Mouse (Mus musculus) forebrain, embryonic 11.5 days (tissue): ENCODE measurements around the gene Gclc. TPM values are rescaled to one million over a fixed set of nuclear protein-coding genes. Genes with fewer than 3 reads are reported as not detected.

ENCODE experiments used
- ATAC-seq: fragments of 200-750 bp; cut with Nextera tagmentation; replicated peaks from 2 replicates; pipeline ENCODE4 v1.8.0; 2017; ENCODE audit warnings: moderate TSS enrichment; ENCODE audit not compliant: low FRiP score
- DNase-seq: peaks from one replicate; pipeline ENCODE4 v3.0.0-alpha.2; 2017; ENCODE audit warnings: low spot score
- H3K27ac ChIP-seq: fragments of 300-500 bp; sonication (generic); 2 replicates; pipeline ENCODE4 v1.5.1; 2014; ENCODE audit warnings: low read depth, low read length
- H3K27me3 ChIP-seq: fragments of 300-500 bp; sonication (generic); 2 replicates; pipeline ENCODE4 v1.6.1; 2014; ENCODE audit warnings: mild to moderate bottlenecking, low read length, mixed read lengths; ENCODE audit not compliant: control insufficient read depth, insufficient read depth
- H3K36me3 ChIP-seq: fragments of 300-500 bp; sonication (generic); 2 replicates; pipeline ENCODE4 v1.6.1; 2014; ENCODE audit warnings: mild to moderate bottlenecking, low read length, moderate library complexity, mixed read lengths; ENCODE audit not compliant: control insufficient read depth, insufficient read depth
- H3K4me1 ChIP-seq: fragments of 300-500 bp; sonication (generic); replicated peaks from 2 replicates; pipeline ENCODE4 v1.6.1; 2014; ENCODE audit warnings: low read length, mixed read lengths; ENCODE audit not compliant: control insufficient read depth, insufficient read depth
- H3K4me2 ChIP-seq: fragments of 300-500 bp; sonication (generic); 2 replicates; pipeline ENCODE4 v1.6.1; 2014; ENCODE audit warnings: low read depth, mild to moderate bottlenecking, low read length, moderate library complexity, mixed read lengths; ENCODE audit not compliant: severe bottlenecking
- H3K4me3 ChIP-seq: fragments of 300-500 bp; sonication (generic); 2 replicates; pipeline ENCODE4 v1.5.1; 2014; ENCODE audit warnings: low read depth, low read length
- H3K9ac ChIP-seq: fragments of 300-500 bp; sonication (generic); 2 replicates; pipeline ENCODE4 v1.6.1; 2014; ENCODE audit warnings: low read length
- H3K9me3 ChIP-seq: fragments of 300-500 bp; sonication (generic); 2 replicates; pipeline ENCODE4 v1.6.1; 2016; ENCODE audit warnings: low read length, mixed read lengths; ENCODE audit not compliant: control insufficient read depth
- WGBS: fragments of 180-500 bp; shearing (Covaris S2); extraction: QIAGEN DNeasy Blood & Tissue Kit; methylation state at CpG from one replicate; pipeline ENCODE4 v1.1.7; 2014; 5-methylcytosine and 5-hydroxymethylcytosine counted together
- polyA plus RNA-seq: library from polyadenylated mRNA; unstranded; fragments of >200 nt; fragmentation: Nextera tagmentation; extraction: Ambion mirVana; gene quantifications from 2 replicates; pipeline ENCODE4 v1.2.1, GENCODE M21; 2014

The Gclc gene
- polyA plus RNA-seq, 1 experiment from 2014 or later = 23.6 TPM

- no peak overlapping the region for H3K9ac ChIP-seq
- no peak overlapping the region for H3K4me2 ChIP-seq
- no peaks in the 10 kb centered on the region for H3K9me3 ChIP-seq
- 92% methylated on average over 6 of the region's 6 CpGs for WGBS
- no peak overlapping the region for H3K27ac ChIP-seq
- H3K27me3 ChIP-seq = no peaks in the 10 kb centered on the region
- no peaks in the 10 kb centered on the region; the same call in 1 of the 2 replicates for H3K4me1 ChIP-seq
- DNase-seq (no peak), ATAC-seq (no peak)
- H3K36me3 ChIP-seq = no peaks in the 10 kb centered on the region
- no peak overlapping the region for H3K4me3 ChIP-seq
Measured at GRCm38 (mm10) chr9:77808481-77808880, 54.1 kb downstream of the Gclc start.

DNA sequence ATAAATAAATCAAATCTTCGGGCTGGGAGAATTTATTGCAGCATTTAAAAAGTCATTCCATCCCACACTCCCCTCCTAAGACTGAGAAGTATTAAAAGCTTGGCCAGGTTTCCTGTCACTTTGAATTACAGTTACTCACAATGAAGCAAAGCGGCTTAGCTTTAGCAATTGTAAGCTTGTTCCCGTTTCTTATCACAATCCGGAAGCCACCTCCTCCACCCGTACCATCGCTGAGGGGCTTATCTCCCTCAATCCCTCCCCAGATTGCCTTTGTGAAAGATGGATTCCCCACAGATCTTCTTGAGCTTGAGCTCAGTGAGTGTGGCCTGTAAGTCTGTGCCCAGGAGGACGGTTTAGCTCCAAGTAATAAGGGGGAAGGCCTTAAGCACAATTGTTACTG, 64.5 kb downstream of the Gclc start:
- Histone ChIP-seq H3K4me1 (no peaks in the 10 kb centered on the region), H3K36me3 (no peaks in the 10 kb centered on the region), H3K4me3 (no peak overlapping the region), H3K9ac (no peak overlapping the region), H3K27me3 (no peaks in the 10 kb centered on the region), H3K9me3 (no peaks in the 10 kb centered on the region), H3K4me2 (no peak overlapping the region), H3K27ac (no peak overlapping the region)
- ATAC-seq (no peak), DNase-seq (no peak)
- 78% methylated on average over 7 of the region's 7 CpGs for WGBS

DNA sequence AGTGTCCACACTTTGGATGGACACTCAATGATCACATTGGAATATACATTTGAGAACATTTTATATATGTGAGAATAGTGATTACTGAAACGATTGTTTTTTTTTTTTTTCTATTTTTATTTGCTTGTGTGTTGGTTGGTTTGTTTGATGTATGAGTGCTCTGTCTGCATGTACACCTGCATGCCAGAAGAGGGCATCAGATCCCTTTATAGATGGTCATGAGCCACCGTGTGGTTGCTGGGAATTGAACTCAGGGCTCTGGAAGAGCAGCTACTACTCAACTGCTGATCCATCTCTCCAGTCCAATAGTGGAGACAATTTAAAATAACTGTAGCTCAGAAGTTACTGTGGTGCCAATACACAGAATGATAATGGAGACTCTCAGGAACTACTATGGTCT, 65.0 kb downstream of the Gclc start:
- no peaks in the 10 kb centered on the region for H3K36me3 ChIP-seq
- no peak overlapping the region for H3K4me3 ChIP-seq
- H3K4me2 ChIP-seq = no peak overlapping the region
- no peak overlapping the region for H3K27ac ChIP-seq
- 76% methylated on average over 2 of the region's 2 CpGs for WGBS
- H3K4me1 ChIP-seq = no peaks in the 10 kb centered on the region
- ATAC-seq (no peak), DNase-seq (no peak)
- H3K9ac ChIP-seq = no peak overlapping the region
- no peaks in the 10 kb centered on the region for H3K27me3 ChIP-seq
- H3K9me3 ChIP-seq = no peaks in the 10 kb centered on the region

DNA sequence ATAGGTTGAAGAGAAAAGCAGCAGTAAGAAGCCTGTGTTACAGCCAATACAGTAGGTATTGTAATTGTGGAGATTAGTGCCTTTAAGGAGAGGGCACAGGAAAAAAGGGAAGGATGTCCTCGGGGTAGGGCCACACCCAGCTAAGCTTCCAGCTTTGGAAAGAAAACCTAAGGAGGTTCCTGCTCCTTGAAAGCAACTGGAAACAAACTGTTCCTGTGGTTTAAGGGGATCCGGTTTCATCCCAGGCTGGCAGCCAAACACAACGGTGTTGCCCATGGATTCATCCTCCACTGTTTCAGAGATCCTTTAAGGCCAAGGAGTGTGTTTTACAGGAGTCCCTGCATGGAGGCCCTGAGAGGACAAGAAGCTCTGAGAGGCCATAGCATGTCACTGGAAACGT, 66.5 kb downstream of the Gclc start:
- Histone ChIP-seq H3K9me3 (no peaks in the 10 kb centered on the region), H3K4me3 (no peak overlapping the region), H3K9ac (no peak overlapping the region), H3K27me3 (no peaks in the 10 kb centered on the region), H3K36me3 (no peaks in the 10 kb centered on the region), H3K27ac (no peak overlapping the region), H3K4me1 (no peaks in the 10 kb centered on the region), H3K4me2 (no peak overlapping the region)
- DNase-seq (no peak), ATAC-seq (no peak)
- WGBS = 75% methylated on average over 4 of the region's 4 CpGs

DNA sequence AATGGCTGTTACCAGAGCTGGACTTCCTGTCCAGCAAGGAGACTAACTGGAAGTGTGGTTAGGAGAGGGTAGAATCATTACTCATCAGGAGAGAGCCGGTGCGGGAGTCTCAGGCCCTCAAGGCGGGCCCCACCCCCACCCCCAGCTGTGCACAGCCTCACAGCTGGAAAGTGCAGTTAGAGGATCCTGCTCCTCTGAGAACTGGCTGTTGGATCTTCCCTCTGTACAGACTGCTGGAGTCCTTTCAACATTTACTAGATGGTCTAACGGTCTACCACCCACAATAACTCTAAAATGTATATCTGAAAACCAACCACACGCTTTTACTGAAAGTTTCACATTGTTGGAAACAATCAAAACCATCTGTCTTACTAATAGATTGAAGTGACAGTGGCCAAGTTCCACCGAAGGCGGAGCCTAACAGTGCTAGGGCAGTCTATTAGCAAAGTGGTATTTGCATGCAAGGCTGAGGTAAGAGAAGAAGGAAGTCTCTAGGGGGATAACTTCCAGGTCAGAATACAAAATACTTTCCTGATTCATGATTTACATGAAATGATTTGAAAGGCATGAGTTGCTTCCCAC, 71.1 kb downstream of the Gclc start:
- H3K9ac ChIP-seq = no peak overlapping the region
- WGBS = 24% methylated on average over 7 of the region's 7 CpGs
- no peak for DNase-seq

GRCm38 (mm10) chr9:77826237-77826636, 71.9 kb downstream of the Gclc start:
- ATAC-seq (no peak), DNase-seq (no peak)
- 38% methylated on average over 4 of the region's 4 CpGs for WGBS
- Histone ChIP-seq H3K27me3 (no peaks in the 10 kb centered on the region), H3K4me2 (no peak overlapping the region), H3K36me3 (no peaks in the 10 kb centered on the region), H3K9me3 (no peaks in the 10 kb centered on the region), H3K9ac (no peak overlapping the region), H3K4me3 (no peak overlapping the region), H3K4me1 (no peaks in the 10 kb centered on the region), H3K27ac (no peak overlapping the region)

More for the DNA sequence above, 71.1 kb downstream of the Gclc start:
- H3K27ac ChIP-seq = no peak overlapping the region
- ATAC-seq = no peak
- no peaks in the 10 kb centered on the region for H3K4me1 ChIP-seq
- no peak overlapping the region for H3K4me3 ChIP-seq
- no peaks in the 10 kb centered on the region for H3K27me3 ChIP-seq
- H3K9me3 ChIP-seq = no peaks in the 10 kb centered on the region
- H3K4me2 ChIP-seq = no peak overlapping the region
- H3K36me3 ChIP-seq = no peaks in the 10 kb centered on the region

DNA sequence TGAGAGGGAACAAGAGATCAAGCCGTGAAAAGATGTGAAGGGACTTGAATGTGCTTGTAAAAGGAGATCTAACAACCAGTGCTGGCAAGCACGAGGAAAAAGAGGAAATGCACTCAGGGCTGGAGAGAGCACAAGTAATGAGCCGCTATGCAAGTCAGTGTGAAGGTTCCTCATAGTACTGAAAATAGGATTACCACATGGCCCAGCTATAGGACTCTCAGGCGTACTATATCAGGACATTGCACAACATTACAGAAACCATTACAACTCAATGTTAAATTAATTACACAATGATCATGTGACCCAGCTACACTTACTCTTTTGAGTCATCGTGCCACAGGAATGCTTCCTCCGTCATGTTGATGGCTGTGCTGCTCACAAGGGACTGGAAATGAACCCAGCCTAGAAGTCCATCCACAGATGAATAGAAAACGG, 74.2 kb downstream of the Gclc start:
- 86% methylated on average over 7 of the region's 7 CpGs for WGBS
- no peaks in the 10 kb centered on the region for H3K36me3 ChIP-seq
- no peaks in the 10 kb centered on the region for H3K4me1 ChIP-seq
- DNase-seq = no peak
- no peaks in the 10 kb centered on the region for H3K27me3 ChIP-seq
- no peak overlapping the region for H3K27ac ChIP-seq
- ATAC-seq = no peak
- H3K9ac ChIP-seq = no peak overlapping the region
- H3K4me3 ChIP-seq = no peak overlapping the region
- no peak overlapping the region for H3K4me2 ChIP-seq
- no peaks in the 10 kb centered on the region for H3K9me3 ChIP-seq

- H3K27me3 ChIP-seq = no peaks in the 10 kb centered on the region
- H3K9me3 ChIP-seq = no peaks in the 10 kb centered on the region
- H3K4me2 ChIP-seq = no peak overlapping the region
- no peak overlapping the region for H3K4me3 ChIP-seq
- WGBS = 79% methylated on average over 9 of the region's 9 CpGs
- no peak overlapping the region for H3K9ac ChIP-seq
- DNase-seq (no peak), ATAC-seq (no peak)
- H3K27ac ChIP-seq = no peak overlapping the region
- H3K4me1 ChIP-seq = no peaks in the 10 kb centered on the region
- no peaks in the 10 kb centered on the region for H3K36me3 ChIP-seq
Measured at GRCm38 (mm10) chr9:77834259-77834993, 80.1 kb downstream of the Gclc start.

GRCm38 (mm10) chr9:77835122-77835521, 80.8 kb downstream of the Gclc start:
- DNase-seq = no peak
- H3K4me2 ChIP-seq = no peak overlapping the region
- 94% methylated on average over 6 of the region's 6 CpGs for WGBS
- no peak overlapping the region for H3K27ac ChIP-seq
- H3K36me3 ChIP-seq = no peaks in the 10 kb centered on the region
- ATAC-seq = no peak
- H3K4me1 ChIP-seq = no peaks in the 10 kb centered on the region
- no peak overlapping the region for H3K9ac ChIP-seq
- no peak overlapping the region for H3K4me3 ChIP-seq
- no peaks in the 10 kb centered on the region for H3K9me3 ChIP-seq
- no peaks in the 10 kb centered on the region for H3K27me3 ChIP-seq
